Comparison of ENCODE assay signal across 7 mouse cellular contexts in genomic region chr14:55681160-55682117, GRCm38 (mm10). TPM values are rescaled to one million over a fixed set of nuclear protein-coding genes. Genes with fewer than 3 reads are reported as not detected.
DNase-seq lines count a peak whose midpoint lies in the region; ATAC-seq lines count a peak whose summit lies in the region.

Gene Tinf2 (minus strand): TSS chr14:55681820.

- no peaks in the 10 kb centered on the region for H3K4me1 ChIP-seq in embryonic facial prominence, embryonic 11.5 days (ENCODE audit: control insufficient read depth, insufficient read depth, low read length)
- peaks cover 14% of the 10 kb centered on the region for H3K4me1 ChIP-seq in limb, embryonic 10.5 days
- H3K4me1 ChIP-seq in midbrain, embryonic 13.5 days (replicated peaks): peaks cover 13% of the 10 kb centered on the region

- no peaks in the 10 kb centered on the region for H3K9me3 ChIP-seq in embryonic facial prominence, embryonic 11.5 days (replicated peaks; ENCODE audit: control insufficient read depth, low read length)
- no peaks in the 10 kb centered on the region for H3K9me3 ChIP-seq in limb, embryonic 10.5 days (replicated peaks)
- no peaks in the 10 kb centered on the region for H3K9me3 ChIP-seq in midbrain, embryonic 13.5 days

- under 1% methylated on average over 66 of the region's 66 CpGs for WGBS in embryonic facial prominence, embryonic 11.5 days
- under 1% methylated on average over 66 of the region's 66 CpGs for WGBS in limb, embryonic 10.5 days
- under 1% methylated on average over 65 of the region's 66 CpGs for WGBS in midbrain, embryonic 13.5 days

- no peaks in the 10 kb centered on the region for H3K27me3 ChIP-seq in embryonic facial prominence, embryonic 11.5 days (ENCODE audit: control insufficient read depth, insufficient read depth, low read length)
- no peaks in the 10 kb centered on the region for H3K27me3 ChIP-seq in limb, embryonic 10.5 days (ENCODE audit: low read depth, poor library complexity, severe bottlenecking)
- no peaks in the 10 kb centered on the region for H3K27me3 ChIP-seq in midbrain, embryonic 13.5 days

- peaks cover 17% of the 10 kb centered on the region for H3K36me3 ChIP-seq in embryonic facial prominence, embryonic 11.5 days (replicated peaks; ENCODE audit: control insufficient read depth, insufficient read depth, low read depth, low read length)
- H3K36me3 ChIP-seq in limb, embryonic 10.5 days: peaks cover 42% of the 10 kb centered on the region
- peaks cover 35% of the 10 kb centered on the region for H3K36me3 ChIP-seq in midbrain, embryonic 13.5 days

- peak within 1 kb of the TSS; percentile 69 for H3K4me2 ChIP-seq in embryonic facial prominence, embryonic 11.5 days (ENCODE audit: low read depth, low read length)
- H3K4me2 ChIP-seq in midbrain, embryonic 13.5 days (replicated peaks): peak within 1 kb of the TSS; percentile 86

- peak; percentile 95 for ATAC-seq in embryonic facial prominence, embryonic 11.5 days (replicated peaks; ENCODE audit: insufficient number of reproducible peaks, low FRiP score, low TSS enrichment, low read depth)
- peak; percentile 91 for ATAC-seq in granulocyte monocyte progenitor cell, adult 5-6 weeks (replicated peaks; ENCODE audit: poor library complexity, severe bottlenecking)
- ATAC-seq in midbrain, embryonic 13.5 days: peak; percentile 98

- H3K27ac ChIP-seq in embryonic facial prominence, embryonic 11.5 days (replicated peaks; ENCODE audit: low read depth, low read length): peak within 1 kb of the TSS; percentile 63; the same call in 1 of the 2 replicates
- H3K27ac ChIP-seq in limb, embryonic 10.5 days: peak within 1 kb of the TSS; percentile 90
- H3K27ac ChIP-seq in midbrain, embryonic 13.5 days: peak within 1 kb of the TSS; percentile 80

- H3K9ac ChIP-seq in embryonic facial prominence, embryonic 11.5 days (replicated peaks; ENCODE audit: low read length): peak within 1 kb of the TSS; percentile 79
- peak within 1 kb of the TSS; percentile 76 for H3K9ac ChIP-seq in midbrain, embryonic 13.5 days (replicated peaks)

- peak; percentile 95 for DNase-seq in adrenal gland, postnatal 14 days
- DNase-seq in embryonic facial prominence, embryonic 11.5 days (ENCODE audit: low spot score): peak; percentile 97
- peak; percentile 94 for DNase-seq in kidney, adult 11 months
- peak; percentile 98 for DNase-seq in limb, embryonic 10.5 days (ENCODE audit: low spot score)
- DNase-seq in spleen, adult 12 weeks (ENCODE audit: low spot score): peak; percentile 93

- H3K4me3 ChIP-seq in embryonic facial prominence, embryonic 11.5 days (ENCODE audit: low read depth, low read length): peak within 1 kb of the TSS; percentile 73
- H3K4me3 ChIP-seq in limb, embryonic 10.5 days: peak within 1 kb of the TSS; percentile 90
- peak within 1 kb of the TSS; percentile 70 for H3K4me3 ChIP-seq in midbrain, embryonic 13.5 days (replicated peaks)

RNA-seq across cellular contexts. Expression of gene Tinf2, which starts in this region (rescaled TPM):
- total RNA-seq in adrenal gland, postnatal 14 days (2021): 26.1 and 27.4 TPM in 2 replicates
- polyA plus RNA-seq in embryonic facial prominence, embryonic 11.5 days (2014; fragmentation: Nextera tagmentation; extraction: Ambion mirVana): 61.3 and 67.7 TPM in 2 replicates
- 19.0 and 24.0 TPM in 2 replicates for total RNA-seq in granulocyte monocyte progenitor cell, adult 5-6 weeks (2014; fragmentation: Nextera tagmentation)
- total RNA-seq in granulocyte monocyte progenitor cell, adult 5-6 weeks (2017): 25.7 and 27.0 TPM in 2 replicates
- 66.2 and 77.9 TPM in 2 replicates for polyA plus RNA-seq in limb, embryonic 10.5 days (2016; fragmentation: Nextera tagmentation; extraction: Ambion mirVana)
- 36.9 and 38.5 TPM in 2 replicates for polyA plus RNA-seq in midbrain, embryonic 13.5 days (2015; fragmentation: Nextera tagmentation; extraction: Ambion mirVana)

Comparison
In these comparisons a context has a peak if more than half of its experiments do, and no peak if none do; other contexts are left out.
1. Peak in every context shown above with its lines: DNase-seq, ATAC-seq, H3K4me3 ChIP-seq and H3K27ac ChIP-seq.